Mouse (Mus musculus) thymus, adult 2 months (tissue): ENCODE results near the gene Vcp. TPM values are rescaled to one million over a fixed set of nuclear protein-coding genes. Genes with fewer than 3 reads are reported as not detected.
A peak's percentile ranks its signal among the peaks of the same experiment; 100 is the strongest.

Experiments used
- DNase-seq: peaks from one replicate; pipeline ENCODE4 v3.0.0; 2021
- H3K27ac ChIP-seq: fragments of 200-500 bp; 2 replicates; pipeline ENCODE4 v1.5.1; 2012; ENCODE audit warnings: low read length, control low read depth; ENCODE audit not compliant: control insufficient read depth, insufficient read depth
- H3K27me3 ChIP-seq: fragments of 200-500 bp; 2 replicates; pipeline ENCODE4 v1.6.1; 2012; ENCODE audit warnings: mild to moderate bottlenecking, low read length, moderate library complexity, mixed read lengths; ENCODE audit not compliant: control insufficient read depth, insufficient read depth
- H3K36me3 ChIP-seq: fragments of 200-500 bp; 2 replicates; pipeline ENCODE4 v1.6.1; 2012; ENCODE audit warnings: mild to moderate bottlenecking, low read length, moderate library complexity; ENCODE audit not compliant: control insufficient read depth, insufficient read depth
- H3K4me1 ChIP-seq: fragments of 200-500 bp; replicated peaks from 2 replicates; pipeline ENCODE4 v1.6.1; 2012; ENCODE audit warnings: low read length; ENCODE audit not compliant: control insufficient read depth, insufficient read depth
- H3K4me3 ChIP-seq: fragments of 200-500 bp; 2 replicates; pipeline ENCODE4 v1.5.1; 2012; ENCODE audit warnings: mild to moderate bottlenecking, low read length, control low read depth, moderate library complexity; ENCODE audit not compliant: control insufficient read depth, insufficient read depth
- CTCF ChIP-seq: fragments of 200-500 bp; IDR thresholded peaks from 2 replicates; pipeline ENCODE4 v1.5.1; 2012; ENCODE audit warnings: mild to moderate bottlenecking, control low read depth, low read length, moderate library complexity, borderline replicate concordance; ENCODE audit not compliant: control insufficient read depth, poor library complexity, insufficient read depth; ENCODE audit errors: extremely low read depth
- POLR2A ChIP-seq: fragments of 200-500 bp; IDR thresholded peaks from 2 replicates; pipeline ENCODE4 v1.6.1; 2012; ENCODE audit warnings: mild to moderate bottlenecking, low read length, control low read depth, moderate library complexity; ENCODE audit not compliant: control insufficient read depth, poor library complexity, insufficient read depth; ENCODE audit errors: extremely low read depth
- WGBS: fragments of 180-500 bp; shearing (Covaris S2); methylation state at CpG from one replicate; pipeline ENCODE4 v1.1.7; 2018; 5-methylcytosine and 5-hydroxymethylcytosine counted together
- polyA plus RNA-seq: library from polyadenylated mRNA; depleted of rRNA; stranded (reverse); fragments of >200 nt; gene quantifications from 2 replicates; pipeline ENCODE4 v1.2.3, GENCODE M21; 2012

The Vcp gene
- polyA plus RNA-seq, 1 experiment = 126 TPM

DNA sequence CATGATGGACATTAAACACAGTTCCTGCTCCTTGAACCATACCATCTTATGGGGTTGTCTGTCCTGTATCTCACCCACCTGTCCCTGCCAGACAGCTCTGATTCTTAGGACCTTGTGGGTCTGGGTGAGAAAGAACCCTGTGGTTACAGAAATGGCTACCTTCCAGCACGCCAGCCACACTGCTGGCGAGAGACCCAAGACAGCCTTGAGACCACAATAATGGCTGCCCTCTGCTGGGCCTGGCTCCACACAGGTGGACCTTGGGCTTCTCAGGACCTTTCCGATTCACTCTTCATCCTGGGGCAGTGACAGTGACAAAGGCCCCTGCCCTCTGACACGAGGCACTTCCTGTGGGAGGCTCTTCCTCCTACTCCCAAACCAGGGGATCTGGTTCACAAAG is 40.9 kb downstream of the Vcp start:
- DNase-seq = no peak
- H3K4me3 ChIP-seq = no peak overlapping the region
- H3K27ac ChIP-seq = no peak overlapping the region
- no peaks in the 10 kb centered on the region for H3K27me3 ChIP-seq
- no peaks in the 10 kb centered on the region for H3K36me3 ChIP-seq
- H3K4me1 ChIP-seq = no peaks in the 10 kb centered on the region
- TF ChIP-seq POLR2A (no peak), CTCF (no peak)
- WGBS = 53% methylated on average over 4 of the region's 4 CpGs

DNA sequence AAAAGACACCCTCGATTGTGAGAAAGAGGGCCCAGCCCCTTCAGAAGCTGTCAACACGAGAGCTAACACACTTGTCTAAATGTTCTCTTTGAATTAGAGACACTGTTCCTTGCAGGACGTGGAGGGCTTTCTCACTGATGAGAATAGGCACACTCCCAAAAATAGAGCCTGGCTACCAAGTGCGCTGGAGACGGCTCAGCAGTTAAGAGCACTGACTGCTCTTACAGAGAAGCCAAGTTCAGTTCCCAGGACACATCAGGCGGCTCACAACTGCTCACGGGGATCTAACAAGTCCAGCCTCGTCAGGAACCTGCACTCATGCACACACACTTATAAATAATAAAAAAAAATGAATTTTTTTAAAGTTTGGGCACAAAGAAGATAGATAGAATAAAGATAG is 41.4 kb downstream of the Vcp start:
- Histone ChIP-seq H3K27me3 (no peaks in the 10 kb centered on the region), H3K4me3 (no peak overlapping the region), H3K27ac (no peak overlapping the region), H3K36me3 (no peaks in the 10 kb centered on the region), H3K4me1 (no peaks in the 10 kb centered on the region)
- TF ChIP-seq CTCF = no peak
- no peak for TF ChIP-seq POLR2A
- DNase-seq = no peak
- WGBS = 87% methylated on average over 8 of the region's 8 CpGs

DNA sequence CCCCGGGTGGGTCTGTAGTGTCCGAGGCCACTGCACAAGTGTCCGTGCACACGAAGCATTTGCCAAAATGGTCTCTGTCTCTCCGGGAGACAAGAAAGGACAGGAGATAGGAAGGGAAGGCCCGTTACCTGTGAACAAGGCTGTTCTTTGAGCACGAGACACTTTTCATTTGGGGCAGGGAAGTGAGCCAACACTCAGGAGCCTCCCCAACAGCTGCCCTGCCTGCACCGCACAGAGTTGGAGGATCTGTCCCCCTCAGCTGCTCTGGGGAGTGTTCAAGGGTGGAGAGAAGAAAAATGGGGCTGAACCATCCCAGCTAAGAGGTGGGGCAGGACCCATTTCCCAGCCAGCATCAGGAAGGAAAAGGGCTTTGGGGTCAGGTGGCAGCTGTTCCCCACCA is 42.3 kb downstream of the Vcp start:
- 97% methylated on average over 8 of the region's 8 CpGs for WGBS
- Histone ChIP-seq H3K27ac (no peak overlapping the region), H3K4me3 (no peak overlapping the region), H3K36me3 (no peaks in the 10 kb centered on the region), H3K27me3 (no peaks in the 10 kb centered on the region), H3K4me1 (no peaks in the 10 kb centered on the region)
- no peak for TF ChIP-seq CTCF
- no peak for TF ChIP-seq POLR2A
- DNase-seq = no peak

DNA sequence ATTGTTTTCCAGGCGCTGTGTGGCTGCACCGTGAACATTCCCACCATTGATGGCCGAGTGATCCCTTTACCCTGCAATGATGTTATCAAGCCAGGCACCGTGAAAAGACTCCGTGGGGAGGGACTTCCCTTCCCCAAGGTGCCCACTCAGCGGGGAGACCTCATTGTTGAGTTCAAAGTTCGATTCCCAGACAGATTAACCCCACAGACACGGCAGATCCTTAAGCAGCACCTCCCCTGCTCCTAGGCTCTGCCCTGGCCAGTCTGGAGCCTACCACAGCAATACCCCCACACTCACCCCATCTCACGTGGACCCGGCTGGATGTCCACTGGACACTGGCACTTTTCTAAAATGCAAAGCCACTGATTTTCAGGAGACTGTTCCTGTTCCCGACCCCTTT is 43.0 kb downstream of the Vcp start:
- H3K4me1 ChIP-seq = no peaks in the 10 kb centered on the region
- TF ChIP-seq CTCF = no peak
- no peak for TF ChIP-seq POLR2A
- H3K27me3 ChIP-seq = no peaks in the 10 kb centered on the region
- WGBS = 96% methylated on average over 11 of the region's 11 CpGs
- no peak for DNase-seq
- no peaks in the 10 kb centered on the region for H3K36me3 ChIP-seq
- no peak overlapping the region for H3K4me3 ChIP-seq
- no peak overlapping the region for H3K27ac ChIP-seq

DNA sequence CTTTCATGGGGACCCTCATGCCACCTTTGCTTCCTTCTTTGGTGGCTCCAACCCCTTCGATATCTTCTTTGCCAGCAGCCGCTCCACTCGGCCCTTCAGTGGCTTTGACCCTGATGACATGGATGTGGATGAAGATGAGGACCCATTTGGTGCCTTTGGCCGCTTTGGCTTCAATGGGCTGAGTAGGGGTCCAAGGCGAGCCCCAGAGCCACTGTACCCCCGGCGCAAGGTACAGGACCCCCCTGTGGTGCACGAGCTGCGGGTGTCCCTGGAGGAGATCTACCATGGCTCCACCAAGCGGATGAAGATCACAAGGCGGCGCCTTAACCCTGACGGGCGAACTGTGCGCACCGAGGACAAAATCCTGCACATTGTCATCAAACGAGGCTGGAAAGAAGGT is 43.7 kb downstream of the Vcp start:
- no peak for DNase-seq
- 97% methylated on average over 17 of the region's 17 CpGs for WGBS
- Histone ChIP-seq H3K4me3 (no peak overlapping the region), H3K27ac (no peak overlapping the region), H3K4me1 (peaks cover 4% of the 10 kb centered on the region), H3K36me3 (no peaks in the 10 kb centered on the region), H3K27me3 (no peaks in the 10 kb centered on the region)
- TF ChIP-seq POLR2A (no peak), CTCF (no peak)

DNA sequence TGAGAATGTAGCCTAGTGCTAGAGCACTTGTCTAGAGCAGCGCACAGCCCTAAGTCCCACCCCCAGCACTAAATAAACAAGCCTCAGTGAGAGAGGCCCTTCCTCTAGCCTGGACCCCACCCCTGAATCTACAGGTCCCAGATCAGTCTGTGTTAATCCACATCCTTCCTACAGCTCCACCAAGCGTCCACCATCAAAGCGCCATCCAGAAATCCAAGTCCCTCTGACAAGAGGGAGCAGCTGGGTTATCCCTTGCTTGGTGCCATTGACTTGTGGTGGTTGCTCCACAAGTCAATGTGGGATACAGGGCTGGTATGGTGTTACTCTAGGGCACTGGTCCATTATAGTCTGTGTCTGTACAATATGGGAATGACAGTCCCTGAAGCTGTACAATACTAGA is 45.1 kb downstream of the Vcp start:
- WGBS = 93% methylated on average over 3 of the region's 3 CpGs

DNA sequence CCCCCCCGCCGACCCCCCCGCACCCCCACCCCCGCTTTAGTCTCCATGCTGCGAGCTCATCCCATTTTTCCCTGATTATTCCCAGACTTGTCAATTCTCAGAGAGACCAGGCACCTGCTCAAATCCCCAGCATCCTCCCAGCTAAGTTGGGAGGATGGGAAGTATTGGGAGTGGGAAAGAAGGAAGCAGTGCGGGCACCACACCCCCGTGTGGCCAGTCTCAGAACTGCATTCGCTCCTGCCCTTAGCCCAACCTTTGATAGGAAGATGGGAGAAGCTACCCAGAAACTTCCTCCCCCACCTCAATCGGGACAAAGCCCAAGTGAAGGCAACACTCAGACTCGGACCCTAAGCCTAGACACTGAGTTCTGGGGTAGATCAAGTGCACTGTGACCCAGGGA is 46.0 kb downstream of the Vcp start:
- 31% methylated on average over 10 of the region's 10 CpGs for WGBS
- Histone ChIP-seq H3K4me1 (peaks cover 21% of the 10 kb centered on the region), H3K27me3 (no peaks in the 10 kb centered on the region), H3K27ac (no peak overlapping the region), H3K4me3 (no peak overlapping the region), H3K36me3 (no peaks in the 10 kb centered on the region)
- TF ChIP-seq POLR2A = no peak
- TF ChIP-seq CTCF = peak; percentile 90
- DNase-seq = peak; percentile 35

More for the DNA sequence above, 45.1 kb downstream of the Vcp start:
- no peak for DNase-seq
- TF ChIP-seq POLR2A (no peak), CTCF (no peak)
- H3K36me3 ChIP-seq = no peaks in the 10 kb centered on the region
- no peaks in the 10 kb centered on the region for H3K27me3 ChIP-seq
- no peak overlapping the region for H3K27ac ChIP-seq
- peaks cover 18% of the 10 kb centered on the region for H3K4me1 ChIP-seq
- no peak overlapping the region for H3K4me3 ChIP-seq
